Mouse (Mus musculus): ENCODE data around the gene Bmp8a.

Bmp8a gene

DNA sequence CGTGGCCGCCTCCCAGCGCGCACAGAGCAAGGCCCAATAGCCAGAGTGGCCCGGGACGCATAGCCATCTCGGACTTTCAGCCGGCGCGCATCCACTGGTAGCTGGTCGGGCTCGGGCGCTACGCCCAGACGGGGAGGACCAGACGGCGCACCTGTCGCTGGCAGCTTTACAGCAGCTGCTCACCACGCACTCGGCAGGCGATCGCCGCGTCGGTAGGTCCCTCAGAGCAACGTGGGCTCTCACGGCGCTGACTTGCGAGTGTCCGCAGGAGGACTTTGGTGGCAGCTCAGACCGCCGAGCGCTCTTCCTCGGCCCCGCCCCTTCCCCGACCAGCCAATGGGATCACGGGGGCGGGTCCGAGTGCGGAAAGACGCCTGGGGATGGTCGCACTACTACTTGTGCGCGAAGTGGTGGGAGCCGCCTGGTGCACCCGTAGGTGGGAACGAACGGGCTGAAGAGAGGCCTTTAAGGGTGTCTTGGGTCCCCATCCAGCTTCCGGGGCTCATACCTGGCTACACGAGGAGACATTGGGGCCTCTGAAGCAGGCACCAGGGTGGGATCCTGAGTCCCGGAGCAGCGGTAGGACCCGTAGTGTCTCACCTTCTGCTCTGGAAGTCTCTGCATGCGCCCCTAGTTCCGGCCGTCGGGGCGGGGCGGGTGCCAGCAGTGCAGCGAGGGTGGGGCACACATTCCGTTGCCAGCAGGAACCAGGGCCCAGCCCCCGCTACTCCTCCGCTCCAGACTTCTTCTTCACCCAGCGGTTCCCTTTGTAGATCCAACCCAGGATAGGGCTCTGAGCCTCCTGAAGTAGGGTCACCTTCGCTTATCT is at the start of gene Bmp8a:
Gene Bmp8a, minus strand, starts transcription at position 611 of the 829 bp plus-strand sequence.
- no peaks in the 10 kb centered on the region for H3K27me3 ChIP-seq (ENCODE audit: control insufficient read depth, insufficient read depth, low read length, poor library complexity, severe bottlenecking)
- DNase-seq (ENCODE audit: low read depth, low spot score) = peak; percentile 72
- H3K36me3 ChIP-seq (ENCODE audit: control insufficient read depth, insufficient read depth, low read length, poor library complexity, severe bottlenecking) = no peaks in the 10 kb centered on the region

- Histone ChIP-seq H3K27me3 (ENCODE audit: control insufficient read depth, insufficient read depth, low read length, poor library complexity, severe bottlenecking) (no peaks in the 10 kb centered on the region), H3K36me3 (ENCODE audit: control insufficient read depth, insufficient read depth, low read length, poor library complexity, severe bottlenecking) (peaks cover 33% of the 10 kb centered on the region)
- peak; percentile 65 for DNase-seq (ENCODE audit: low read depth, low spot score)
These were observed 49.1 kb upstream of the Bmp8a start for GRCm38 (mm10) chr4:123392187-123392586.

GRCm38 (mm10) chr4:123385028-123385427 is 42.0 kb upstream of the Bmp8a start:
- Histone ChIP-seq H3K36me3 (ENCODE audit: control insufficient read depth, insufficient read depth, low read length, poor library complexity, severe bottlenecking) (peaks cover 38% of the 10 kb centered on the region), H3K27me3 (ENCODE audit: control insufficient read depth, insufficient read depth, low read length, poor library complexity, severe bottlenecking) (no peaks in the 10 kb centered on the region)
- DNase-seq (ENCODE audit: low read depth, low spot score) = no peak

DNA sequence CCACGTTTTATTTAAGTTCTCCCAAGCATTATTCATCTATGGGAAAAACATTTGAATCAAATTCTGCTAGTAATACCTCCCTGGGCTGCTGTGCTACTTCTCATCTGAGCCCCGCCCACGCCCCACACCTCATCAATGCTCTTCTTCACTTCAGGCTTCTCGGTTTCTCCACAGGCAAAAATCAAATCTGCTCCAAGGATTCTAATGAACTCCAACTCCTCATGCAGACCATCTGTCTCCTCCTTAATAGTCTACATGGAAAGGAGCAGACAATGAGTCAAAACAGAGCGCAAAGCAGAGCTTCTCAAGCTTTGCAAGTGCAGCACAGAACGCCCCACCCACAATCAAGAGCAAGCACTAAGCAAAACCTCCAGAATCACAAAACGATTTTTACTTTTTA is 40.1 kb upstream of the Bmp8a start:
- DNase-seq (ENCODE audit: low read depth, low spot score) = no peak

DNA sequence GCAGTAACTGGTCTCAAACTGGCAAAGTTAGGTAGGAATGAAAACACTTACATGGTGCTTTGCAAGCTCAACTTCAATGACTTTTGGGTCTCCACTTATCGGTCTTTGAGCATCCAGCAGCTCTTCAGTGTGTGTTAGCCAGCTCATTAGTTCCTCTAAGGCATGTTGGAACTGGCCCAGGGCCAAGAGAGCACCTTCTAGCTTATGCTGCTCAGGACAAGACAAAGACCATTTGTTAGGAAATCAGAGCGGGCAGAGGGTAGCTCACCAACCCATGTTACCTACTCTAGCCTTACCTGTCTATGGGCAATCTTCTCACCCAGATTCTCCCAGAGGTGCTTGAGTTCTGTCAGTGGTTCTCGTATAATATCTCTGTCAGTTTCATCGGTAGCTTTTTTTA is 39.0 kb upstream of the Bmp8a start:
- H3K36me3 ChIP-seq (ENCODE audit: control insufficient read depth, insufficient read depth, low read length, poor library complexity, severe bottlenecking) = peaks cover 34% of the 10 kb centered on the region
- DNase-seq (ENCODE audit: low read depth, low spot score) = no peak

More for the DNA sequence above, 40.1 kb upstream of the Bmp8a start:
- Histone ChIP-seq H3K36me3 (ENCODE audit: control insufficient read depth, insufficient read depth, low read length, poor library complexity, severe bottlenecking) (peaks cover 34% of the 10 kb centered on the region), H3K27me3 (ENCODE audit: control insufficient read depth, insufficient read depth, low read length, poor library complexity, severe bottlenecking) (no peaks in the 10 kb centered on the region)

GRCm38 (mm10) chr4:123381598-123381997 is 38.5 kb upstream of the Bmp8a start:
- no peak for DNase-seq (ENCODE audit: low read depth, low spot score)
- H3K27me3 ChIP-seq (ENCODE audit: control insufficient read depth, insufficient read depth, low read length, poor library complexity, severe bottlenecking) = no peaks in the 10 kb centered on the region
- peaks cover 31% of the 10 kb centered on the region for H3K36me3 ChIP-seq (ENCODE audit: control insufficient read depth, insufficient read depth, low read length, poor library complexity, severe bottlenecking)

More for the DNA sequence above, 39.0 kb upstream of the Bmp8a start:
- no peaks in the 10 kb centered on the region for H3K27me3 ChIP-seq (ENCODE audit: control insufficient read depth, insufficient read depth, low read length, poor library complexity, severe bottlenecking)

DNA sequence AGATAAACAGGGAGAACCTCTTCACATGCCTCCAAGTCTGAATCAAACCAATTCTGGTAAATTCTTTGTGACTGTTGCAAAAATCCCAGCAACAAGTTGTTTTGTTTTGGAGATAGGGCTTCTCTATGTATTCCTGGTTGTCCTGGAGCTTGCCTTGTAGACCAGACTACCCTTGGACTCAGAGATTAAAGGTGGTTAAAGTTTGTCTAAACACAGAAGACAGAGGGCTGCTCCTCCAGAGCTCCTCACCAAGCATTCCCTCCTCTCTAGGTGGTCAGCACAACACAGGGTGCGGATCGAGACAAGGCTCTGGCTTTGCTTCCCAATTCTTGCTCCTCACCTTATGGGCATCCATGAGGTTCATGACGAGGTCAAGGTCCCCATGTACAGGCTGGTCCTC is 33.0 kb upstream of the Bmp8a start:
- no peaks in the 10 kb centered on the region for H3K27me3 ChIP-seq (ENCODE audit: control insufficient read depth, insufficient read depth, low read length, poor library complexity, severe bottlenecking)
- peaks cover 31% of the 10 kb centered on the region for H3K36me3 ChIP-seq (ENCODE audit: control insufficient read depth, insufficient read depth, low read length, poor library complexity, severe bottlenecking)
- no peak for DNase-seq (ENCODE audit: low read depth, low spot score)

GRCm38 (mm10) chr4:123374316-123375008 is 31.4 kb upstream of the Bmp8a start:
- Histone ChIP-seq H3K27me3 (ENCODE audit: control insufficient read depth, insufficient read depth, low read length, poor library complexity, severe bottlenecking) (no peaks in the 10 kb centered on the region), H3K36me3 (ENCODE audit: control insufficient read depth, insufficient read depth, low read length, poor library complexity, severe bottlenecking) (peaks cover 41% of the 10 kb centered on the region)
- DNase-seq (ENCODE audit: low read depth, low spot score) = no peak

GRCm38 (mm10) chr4:123363555-123363954 is 20.5 kb upstream of the Bmp8a start:
- DNase-seq (ENCODE audit: low read depth, low spot score) = no peak
- peaks cover 30% of the 10 kb centered on the region for H3K36me3 ChIP-seq (ENCODE audit: control insufficient read depth, insufficient read depth, low read length, poor library complexity, severe bottlenecking)
- no peaks in the 10 kb centered on the region for H3K27me3 ChIP-seq (ENCODE audit: control insufficient read depth, insufficient read depth, low read length, poor library complexity, severe bottlenecking)

- peaks cover 36% of the 10 kb centered on the region for H3K36me3 ChIP-seq (ENCODE audit: control insufficient read depth, insufficient read depth, low read length, poor library complexity, severe bottlenecking)
- H3K27me3 ChIP-seq (ENCODE audit: control insufficient read depth, insufficient read depth, low read length, poor library complexity, severe bottlenecking) = no peaks in the 10 kb centered on the region
- DNase-seq (ENCODE audit: low read depth, low spot score) = no peak
These were observed 17.7 kb upstream of the Bmp8a start for GRCm38 (mm10) chr4:123360771-123361170.

- DNase-seq (ENCODE audit: low read depth, low spot score) = no peak
- Histone ChIP-seq H3K36me3 (ENCODE audit: control insufficient read depth, insufficient read depth, low read length, poor library complexity, severe bottlenecking) (peaks cover 25% of the 10 kb centered on the region), H3K27me3 (ENCODE audit: control insufficient read depth, insufficient read depth, low read length, poor library complexity, severe bottlenecking) (no peaks in the 10 kb centered on the region)
These were observed 15.6 kb upstream of the Bmp8a start for GRCm38 (mm10) chr4:123358613-123359012.

DNA sequence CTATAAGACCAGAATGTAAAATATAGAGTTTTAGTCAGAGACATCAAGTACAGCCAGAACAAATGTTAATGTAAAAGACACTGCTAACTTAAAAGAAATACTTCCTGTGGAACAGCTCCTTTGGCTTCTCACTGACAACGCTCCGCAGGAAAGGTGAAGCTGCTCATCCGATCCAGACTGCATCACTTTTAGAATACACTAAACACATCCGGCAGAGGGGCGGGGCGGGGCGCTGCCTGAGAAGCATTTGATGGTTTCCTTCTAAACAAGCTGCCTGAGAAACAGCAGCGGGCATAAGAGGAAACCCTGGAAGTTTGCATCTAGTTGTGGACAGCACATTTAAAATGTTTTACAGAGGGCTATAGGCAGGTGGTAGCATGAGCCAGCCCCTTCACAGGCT is 12.9 kb upstream of the Bmp8a start:
- Histone ChIP-seq H3K36me3 (ENCODE audit: control insufficient read depth, insufficient read depth, low read length, poor library complexity, severe bottlenecking) (peaks cover 30% of the 10 kb centered on the region), H3K27me3 (ENCODE audit: control insufficient read depth, insufficient read depth, low read length, poor library complexity, severe bottlenecking) (no peaks in the 10 kb centered on the region)
- DNase-seq (ENCODE audit: low read depth, low spot score) = no peak

GRCm38 (mm10) chr4:123353271-123353877 is 10.3 kb upstream of the Bmp8a start:
- H3K36me3 ChIP-seq (ENCODE audit: control insufficient read depth, insufficient read depth, low read length, poor library complexity, severe bottlenecking) = peaks cover 33% of the 10 kb centered on the region
- DNase-seq (ENCODE audit: low read depth, low spot score) = peak; percentile 53
- H3K27me3 ChIP-seq (ENCODE audit: control insufficient read depth, insufficient read depth, low read length, poor library complexity, severe bottlenecking) = no peaks in the 10 kb centered on the region

DNA sequence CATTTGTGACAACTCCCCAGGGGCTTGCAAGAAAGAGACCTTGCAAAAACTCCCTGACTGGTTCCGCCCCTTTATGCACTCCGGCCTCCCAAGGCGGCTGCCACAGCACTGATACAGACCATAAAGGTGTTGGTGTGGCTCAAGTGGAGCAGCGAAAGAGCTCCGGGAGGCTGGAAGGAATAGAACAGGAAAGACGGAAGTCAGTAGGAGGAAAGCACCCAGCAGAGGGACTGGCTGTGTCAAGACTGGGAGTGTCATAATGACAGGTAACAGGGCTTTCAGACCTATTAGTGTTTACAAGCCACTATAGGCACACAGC is 378 bp upstream of the Bmp8a start:
- no peaks in the 10 kb centered on the region for H3K36me3 ChIP-seq (ENCODE audit: control insufficient read depth, insufficient read depth, low read length, poor library complexity, severe bottlenecking)
- peak; percentile 52 for DNase-seq (ENCODE audit: low read depth, low spot score)
- no peaks in the 10 kb centered on the region for H3K27me3 ChIP-seq (ENCODE audit: control insufficient read depth, insufficient read depth, low read length, poor library complexity, severe bottlenecking)

GRCm38 (mm10) chr4:123342091-123342641 is 886 bp downstream of the Bmp8a start:
- peak; percentile 34 for DNase-seq (ENCODE audit: low read depth, low spot score)
- Histone ChIP-seq H3K27me3 (ENCODE audit: control insufficient read depth, insufficient read depth, low read length, poor library complexity, severe bottlenecking) (no peaks in the 10 kb centered on the region), H3K36me3 (ENCODE audit: control insufficient read depth, insufficient read depth, low read length, poor library complexity, severe bottlenecking) (no peaks in the 10 kb centered on the region)

Data from splenic B cell, adult 2 months (primary cell).